Mouse (Mus musculus) stomach, postnatal 0 days (tissue): ENCODE results near the gene Morn1. TPM values are rescaled to one million over a fixed set of nuclear protein-coding genes. Genes with fewer than 3 reads are reported as not detected.
A peak's percentile ranks its signal among the peaks of the same experiment; 100 is the strongest.

Source experiments
- ATAC-seq: fragments of 200-750 bp; cut with Nextera tagmentation; 2 replicates; pipeline ENCODE4 v1.8.0; 2017; ENCODE audit not compliant: low FRiP score, low TSS enrichment
- DNase-seq: peaks from one replicate; pipeline ENCODE4 v3.0.0-alpha.2; 2016; ENCODE audit warnings: low spot score
- H3K27ac ChIP-seq: fragments of 300-500 bp; sonication (generic); replicated peaks from 2 replicates; pipeline ENCODE4 v1.5.1; 2014; ENCODE audit warnings: mild to moderate bottlenecking, control low read depth
- H3K27me3 ChIP-seq: fragments of 300-500 bp; sonication (generic); 2 replicates; pipeline ENCODE4 v1.6.1; 2014; ENCODE audit warnings: low read length; ENCODE audit not compliant: control insufficient read depth, insufficient read depth
- H3K36me3 ChIP-seq: fragments of 300-500 bp; sonication (generic); 2 replicates; pipeline ENCODE4 v1.6.1; 2014; ENCODE audit warnings: low read length, mixed read lengths; ENCODE audit not compliant: control insufficient read depth, insufficient read depth
- H3K4me1 ChIP-seq: fragments of 300-500 bp; sonication (generic); replicated peaks from 2 replicates; pipeline ENCODE4 v1.6.1; 2014; ENCODE audit warnings: antibody characterized with exemption; ENCODE audit not compliant: control insufficient read depth, insufficient read depth
- H3K4me2 ChIP-seq: fragments of 300-500 bp; sonication (generic); replicated peaks from 2 replicates; pipeline ENCODE4 v1.6.1; 2014; ENCODE audit warnings: low read depth, mild to moderate bottlenecking, control low read depth, moderate library complexity
- H3K4me3 ChIP-seq: fragments of 300-500 bp; sonication (generic); 2 replicates; pipeline ENCODE4 v1.5.1; 2014; ENCODE audit warnings: low read depth, low read length, control low read depth
- H3K9ac ChIP-seq: fragments of 300-500 bp; sonication (generic); 2 replicates; pipeline ENCODE4 v1.6.1; 2014; ENCODE audit warnings: mild to moderate bottlenecking, low read length, control low read depth, mixed read lengths
- H3K9me3 ChIP-seq: fragments of 300-500 bp; sonication (generic); 2 replicates; pipeline ENCODE4 v1.6.1; 2016; ENCODE audit warnings: low read length; ENCODE audit not compliant: control insufficient read depth
- CTCF ChIP-seq: IDR thresholded peaks from 2 replicates; pipeline ENCODE4 v1.5.1; 2016; ENCODE audit warnings: antibody characterized with exemption, low read depth, mild to moderate bottlenecking, moderate library complexity
- EP300 ChIP-seq: optimal IDR thresholded peaks from 2 replicates; pipeline ENCODE3; 2016; ENCODE audit warnings: antibody characterized with exemption
- WGBS: fragments of 180-500 bp; shearing (Covaris S2); extraction: QIAGEN DNeasy Blood & Tissue Kit; methylation state at CpG from one replicate; pipeline ENCODE4 v1.1.7; 2014; 5-methylcytosine and 5-hydroxymethylcytosine counted together
- polyA plus RNA-seq: library from polyadenylated mRNA; unstranded; fragments of >200 nt; fragmentation: Nextera tagmentation; extraction: Ambion mirVana; gene quantifications from 2 replicates; pipeline ENCODE4 v1.2.1, GENCODE M21; 2015

The Morn1 gene
- polyA plus RNA-seq, 1 experiment from 2014 or later, result 3.6 TPM

GRCm38 (mm10) chr4:155172909-155173821, 86.8 kb downstream of the Morn1 start:
- Histone ChIP-seq H3K4me1 (peaks cover 43% of the 10 kb centered on the region), H3K27me3 (no peaks in the 10 kb centered on the region), H3K4me3 (no peak overlapping the region), H3K9ac (peak overlapping the region; percentile 55), H3K27ac (peak overlapping the region; percentile 97), H3K9me3 (no peaks in the 10 kb centered on the region), H3K4me2 (peak overlapping the region; percentile 45), H3K36me3 (no peaks in the 10 kb centered on the region)
- WGBS, result 14% methylated on average over 21 of the region's 21 CpGs
- TF ChIP-seq EP300 (peak; percentile 81), CTCF (no peak)
- ATAC-seq (peak; percentile 95), DNase-seq (peak; percentile 97)

GRCm38 (mm10) chr4:155173822-155174785, 87.7 kb downstream of the Morn1 start:
- 0 out of 2 replicates have a peak overlapping the region, but pooled peaks have one; percentile 35 for H3K9ac ChIP-seq
- peak overlapping the region; percentile 97 for H3K27ac ChIP-seq
- WGBS, result 18% methylated on average over 16 of the region's 17 CpGs
- no peaks in the 10 kb centered on the region for H3K27me3 ChIP-seq
- peaks cover 49% of the 10 kb centered on the region for H3K4me1 ChIP-seq
- H3K36me3 ChIP-seq, result no peaks in the 10 kb centered on the region
- peak overlapping the region; percentile 45 for H3K4me2 ChIP-seq
- no peak; the same call in 1 of the 2 replicates for ATAC-seq
- no peak overlapping the region for H3K4me3 ChIP-seq
- no peak for DNase-seq
- H3K9me3 ChIP-seq, result no peaks in the 10 kb centered on the region
- TF ChIP-seq CTCF (no peak; the same call in 1 of the 2 replicates), EP300 (no peak)

- no peaks in the 10 kb centered on the region for H3K27me3 ChIP-seq
- no peak for ATAC-seq
- H3K36me3 ChIP-seq, result no peaks in the 10 kb centered on the region
- WGBS, result 53% methylated on average over 3 of the region's 3 CpGs
- H3K27ac ChIP-seq, result 0 out of 2 replicates have a peak overlapping the region, but pooled peaks have one; percentile 2
- no peak overlapping the region for H3K4me2 ChIP-seq
- H3K4me3 ChIP-seq, result no peak overlapping the region
- peaks cover 53% of the 10 kb centered on the region for H3K4me1 ChIP-seq
- TF ChIP-seq CTCF, result no peak
- no peak for TF ChIP-seq EP300
- H3K9ac ChIP-seq, result no peak overlapping the region
- DNase-seq, result no peak
- H3K9me3 ChIP-seq, result no peaks in the 10 kb centered on the region
Observed at GRCm38 (mm10) chr4:155176210-155176609, 89.8 kb downstream of the Morn1 start.

- no peak overlapping the region; the same call in 1 of the 2 replicates for H3K9ac ChIP-seq
- peak; percentile 62 for ATAC-seq
Observed at GRCm38 (mm10) chr4:155178274-155178673, 91.9 kb downstream of the Morn1 start.

GRCm38 (mm10) chr4:155178981-155179512, 92.7 kb downstream of the Morn1 start:
- Histone ChIP-seq H3K27ac (peak overlapping the region; percentile 89), H3K27me3 (no peaks in the 10 kb centered on the region), H3K9me3 (no peaks in the 10 kb centered on the region), H3K4me1 (peaks cover 33% of the 10 kb centered on the region), H3K4me2 (peak overlapping the region; percentile 32; the same call in 1 of the 2 replicates), H3K9ac (0 out of 2 replicates have a peak overlapping the region, but pooled peaks have one; percentile 32), H3K36me3 (no peaks in the 10 kb centered on the region), H3K4me3 (no peak overlapping the region)
- no peak for DNase-seq
- whole genome bisulfite sequencing, result 28% methylated on average over 3 of the region's 3 CpGs
- ATAC-seq, result no peak
- TF ChIP-seq CTCF (no peak), EP300 (no peak)

More at GRCm38 (mm10) chr4:155178274-155178673, 91.9 kb downstream of the Morn1 start:
- peak overlapping the region; percentile 32 for H3K4me2 ChIP-seq
- DNase-seq, result peak; percentile 73
- no peaks in the 10 kb centered on the region for H3K9me3 ChIP-seq
- WGBS, result 7% methylated on average over 6 of the region's 6 CpGs
- no peak overlapping the region for H3K4me3 ChIP-seq
- no peaks in the 10 kb centered on the region for H3K27me3 ChIP-seq
- H3K27ac ChIP-seq, result peak overlapping the region; percentile 89
- H3K36me3 ChIP-seq, result no peaks in the 10 kb centered on the region
- peaks cover 36% of the 10 kb centered on the region for H3K4me1 ChIP-seq
- TF ChIP-seq CTCF (no peak), EP300 (peak; percentile 22)
